Mouse (Mus musculus): Measurements from ENCODE around the gene Plk4. TPM values are rescaled to one million over a fixed set of nuclear protein-coding genes. Genes with fewer than 3 reads are reported as not detected.
"Not testable (repeated sequence)": the region's sequence is repeated elsewhere in the genome, so short reads cannot be mapped to it uniquely, and the experiment has no call there.

Gene Plk4
- total and polyA plus RNA-seq, 2 experiments from 2014 or later, result 8.9 to 12.9 TPM

DNA sequence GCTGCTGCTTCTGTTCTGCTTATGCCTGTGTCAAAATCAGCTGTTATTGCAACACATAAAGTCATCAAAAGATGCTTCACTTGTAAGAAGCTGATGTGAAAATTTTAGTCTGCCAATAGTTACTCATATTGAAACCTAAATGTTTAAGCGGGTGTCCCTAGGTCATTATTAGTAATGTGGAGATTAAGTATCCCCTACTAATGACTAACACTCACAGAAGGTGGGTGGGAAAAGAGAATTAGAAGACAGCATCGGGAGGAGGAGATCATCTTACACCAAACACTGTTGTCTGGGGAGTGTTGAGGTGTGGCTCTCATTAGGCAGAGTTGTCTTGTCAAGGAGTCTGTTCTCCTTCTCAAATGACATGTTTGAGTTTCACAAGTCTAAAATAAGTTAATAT lies 7.1 kb downstream of the Plk4 start:
- Histone ChIP-seq H3K9me3 (ENCODE audit: low read length) (no peaks in the 10 kb centered on the region), H3K9ac (no peak overlapping the region), H3K4me3 (ENCODE audit: low read depth, low read length) (no peak overlapping the region), H3K27ac (ENCODE audit: low read depth, low read length) (no peak overlapping the region), H3K4me2 (ENCODE audit: low read depth) (no peak overlapping the region), H3K36me3 (ENCODE audit: insufficient read depth) (peaks cover 14% of the 10 kb centered on the region), H3K4me1 (ENCODE audit: insufficient read depth) (no peaks in the 10 kb centered on the region), H3K27me3 (ENCODE audit: insufficient read depth, low read length) (no peaks in the 10 kb centered on the region)
- 66% methylated on average over 2 of the region's 2 CpGs for WGBS
- DNase-seq (no peak), ATAC-seq (no peak)
- no peak for TF ChIP-seq CTCF (IDR thresholded peaks at IDR 0.05; ENCODE audit: low read depth)

DNA sequence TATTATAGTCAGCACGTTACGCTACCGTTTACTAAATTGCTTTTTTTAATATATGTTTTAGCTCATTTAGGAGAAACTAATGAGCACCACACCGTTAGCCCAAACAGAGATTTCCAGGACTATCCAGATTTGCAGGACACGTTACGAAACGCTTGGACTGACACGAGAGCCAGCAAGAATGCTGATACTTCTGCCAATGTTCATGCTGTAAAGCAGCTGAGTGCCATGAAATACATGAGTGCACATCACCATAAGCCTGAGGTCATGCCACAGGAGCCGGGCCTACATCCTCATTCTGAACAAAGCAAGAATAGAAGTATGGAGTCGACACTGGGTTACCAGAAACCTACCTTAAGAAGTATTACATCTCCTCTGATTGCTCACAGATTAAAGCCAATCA lies 8.9 kb downstream of the Plk4 start:
- H3K9me3 ChIP-seq (ENCODE audit: low read length), result no peaks in the 10 kb centered on the region
- no peak for TF ChIP-seq CTCF (IDR thresholded peaks at IDR 0.05; ENCODE audit: low read depth)
- H3K27me3 ChIP-seq (ENCODE audit: insufficient read depth, low read length), result no peaks in the 10 kb centered on the region
- 87% methylated on average over 10 of the region's 10 CpGs for WGBS
- H3K4me1 ChIP-seq (ENCODE audit: insufficient read depth), result no peaks in the 10 kb centered on the region
- no peak for ATAC-seq
- H3K27ac ChIP-seq (ENCODE audit: low read depth, low read length), result no peak overlapping the region
- no peak overlapping the region for H3K4me3 ChIP-seq (ENCODE audit: low read depth, low read length)
- DNase-seq, result no peak
- no peak overlapping the region for H3K9ac ChIP-seq
- H3K36me3 ChIP-seq (ENCODE audit: insufficient read depth), result peaks cover 21% of the 10 kb centered on the region
- H3K4me2 ChIP-seq (ENCODE audit: low read depth), result no peak overlapping the region

DNA sequence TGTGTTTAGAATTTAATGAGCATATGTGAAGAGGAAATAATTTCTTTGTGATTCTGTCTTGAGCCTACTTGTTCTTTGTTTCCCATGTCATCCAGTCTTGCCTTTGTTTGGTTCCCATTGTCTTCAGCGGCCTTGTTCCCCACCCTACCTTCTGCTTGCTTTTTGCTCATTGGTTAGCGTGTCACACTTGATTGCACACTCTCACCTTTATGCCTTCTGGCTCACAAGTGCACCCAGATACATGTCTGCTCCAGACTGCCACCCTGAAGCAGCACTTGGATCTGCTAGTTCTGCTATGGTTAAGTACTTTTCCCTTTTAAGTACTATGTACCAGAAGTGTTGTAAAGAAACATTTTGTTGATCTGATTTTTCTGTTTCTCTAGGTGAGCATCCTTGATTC lies 10.1 kb downstream of the Plk4 start:
- H3K27ac ChIP-seq (ENCODE audit: low read depth, low read length), result no peak overlapping the region
- no peak for DNase-seq
- no peaks in the 10 kb centered on the region for H3K9me3 ChIP-seq (ENCODE audit: low read length)
- no peak overlapping the region for H3K4me2 ChIP-seq (ENCODE audit: low read depth)
- no peaks in the 10 kb centered on the region for H3K4me1 ChIP-seq (ENCODE audit: insufficient read depth)
- peaks cover 21% of the 10 kb centered on the region for H3K36me3 ChIP-seq (ENCODE audit: insufficient read depth)
- no peak overlapping the region for H3K4me3 ChIP-seq (ENCODE audit: low read depth, low read length)
- TF ChIP-seq CTCF (IDR thresholded peaks at IDR 0.05; ENCODE audit: low read depth), result no peak
- H3K27me3 ChIP-seq (ENCODE audit: insufficient read depth, low read length), result no peaks in the 10 kb centered on the region
- WGBS, result 39% methylated on average over 2 of the region's 2 CpGs
- ATAC-seq, result peak; percentile 89
- no peak overlapping the region for H3K9ac ChIP-seq

DNA sequence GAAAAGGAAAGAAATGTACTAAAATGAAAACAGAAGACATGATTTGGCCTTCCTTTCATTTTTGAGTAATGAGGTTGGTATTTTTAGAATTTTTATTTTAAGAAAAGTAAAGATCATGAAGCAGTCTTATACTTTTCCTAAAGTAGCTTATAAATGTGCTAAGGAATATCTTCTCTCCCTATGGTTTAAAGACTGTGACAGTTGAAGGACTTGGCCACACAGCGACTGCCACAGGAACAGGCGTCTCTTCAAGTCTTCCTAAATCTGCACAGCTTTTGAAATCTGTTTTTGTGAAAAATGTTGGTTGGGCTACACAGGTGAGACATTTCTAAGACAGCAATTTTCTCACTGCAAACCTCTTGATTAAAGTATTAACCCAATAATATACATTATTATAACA lies 13.5 kb downstream of the Plk4 start:
- ATAC-seq, result no peak
- no peak overlapping the region for H3K27ac ChIP-seq (ENCODE audit: low read depth, low read length)
- H3K36me3 ChIP-seq (ENCODE audit: insufficient read depth), result peaks cover 23% of the 10 kb centered on the region
- no peaks in the 10 kb centered on the region for H3K9me3 ChIP-seq (ENCODE audit: low read length)
- no peak overlapping the region for H3K9ac ChIP-seq
- WGBS, result 81% methylated on average over 2 of the region's 2 CpGs
- DNase-seq, result no peak
- H3K4me1 ChIP-seq (ENCODE audit: insufficient read depth), result no peaks in the 10 kb centered on the region
- H3K27me3 ChIP-seq (ENCODE audit: insufficient read depth, low read length), result no peaks in the 10 kb centered on the region
- H3K4me2 ChIP-seq (ENCODE audit: low read depth), result no peak overlapping the region
- H3K4me3 ChIP-seq (ENCODE audit: low read depth, low read length), result no peak overlapping the region
- no peak for TF ChIP-seq CTCF (IDR thresholded peaks at IDR 0.05; ENCODE audit: low read depth)

DNA sequence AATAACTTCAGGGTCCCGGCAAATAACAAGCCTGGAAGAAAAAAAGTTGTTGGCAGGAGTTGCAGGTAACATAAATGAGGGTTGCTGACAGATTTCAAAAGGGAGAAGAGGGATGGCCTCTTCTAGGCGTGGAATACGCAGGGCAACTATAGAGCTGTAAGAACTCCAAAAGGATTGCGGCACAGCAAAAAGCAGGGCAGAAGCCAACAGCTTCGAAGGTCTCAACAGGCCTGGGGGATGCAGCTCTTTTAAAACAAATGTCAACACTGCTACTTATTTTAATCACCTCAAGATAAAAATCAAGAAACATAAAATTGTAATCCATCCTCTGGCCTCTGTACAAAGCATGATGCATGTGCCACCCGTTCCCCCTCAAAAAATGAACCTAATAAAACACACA lies 45.7 kb downstream of the Plk4 start:
- WGBS, result 55% methylated on average over 5 of the region's 6 CpGs
- not testable (repeated sequence) for H3K27me3 ChIP-seq (ENCODE audit: insufficient read depth, low read length); H3K9me3 ChIP-seq (ENCODE audit: low read length); H3K36me3 ChIP-seq (ENCODE audit: insufficient read depth); H3K4me1 ChIP-seq (ENCODE audit: insufficient read depth); ATAC-seq; H3K27ac ChIP-seq (ENCODE audit: low read depth, low read length)
- peak overlapping the region; percentile 64 for H3K9ac ChIP-seq
- DNase-seq, result peak; percentile 10
- peak overlapping the region; percentile 54 for H3K4me2 ChIP-seq (ENCODE audit: low read depth)
- peak overlapping the region; percentile 47 for H3K4me3 ChIP-seq (ENCODE audit: low read depth, low read length)

DNA sequence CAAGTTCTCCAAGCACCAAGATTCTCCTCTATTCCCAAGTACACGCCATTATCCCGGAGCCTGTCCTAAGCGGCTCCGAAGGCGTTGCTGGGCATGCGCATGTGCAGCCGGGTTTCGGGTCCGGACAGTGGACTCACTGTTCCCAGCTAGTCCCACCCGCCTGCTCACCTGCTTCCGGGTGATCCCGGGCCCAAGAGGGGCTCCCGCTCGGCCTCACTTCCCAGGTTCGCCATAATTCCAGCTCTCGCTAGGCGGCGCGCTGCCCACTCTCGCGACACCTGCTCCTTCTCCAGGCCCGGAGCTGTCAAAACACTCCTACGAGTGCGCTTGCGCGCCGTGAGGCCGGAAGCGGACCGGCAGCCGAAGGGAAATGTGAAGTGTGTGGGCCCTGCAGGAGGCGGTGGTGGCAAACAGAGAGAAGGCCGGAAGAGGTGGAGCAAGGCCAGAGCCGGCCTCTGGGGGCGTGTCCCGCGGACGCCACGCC lies 46.7 kb downstream of the Plk4 start, which contains the start of gene Mfsd8:
Gene Mfsd8, minus strand, starts transcription at position 414 of the 484 bp plus-strand sequence.
- ATAC-seq, result peak; percentile 99
- Histone ChIP-seq H3K27ac (ENCODE audit: low read depth, low read length) (peak within 1 kb of the TSS; percentile 59), H3K4me3 (ENCODE audit: low read depth, low read length) (peak within 1 kb of the TSS; percentile 47), H3K9ac (peak within 1 kb of the TSS; percentile 64), H3K4me2 (ENCODE audit: low read depth) (peak within 1 kb of the TSS; percentile 67)
- under 1% methylated on average over 39 of the region's 39 CpGs for WGBS
- H3K36me3 ChIP-seq (ENCODE audit: insufficient read depth); H3K9me3 ChIP-seq (ENCODE audit: low read length); H3K27me3 ChIP-seq (ENCODE audit: insufficient read depth, low read length); H3K4me1 ChIP-seq (ENCODE audit: insufficient read depth): not testable (repeated sequence)
- peak; percentile 97 for DNase-seq
- TF ChIP-seq CTCF (IDR thresholded peaks at IDR 0.05; ENCODE audit: low read depth), result peak; percentile 81

DNA sequence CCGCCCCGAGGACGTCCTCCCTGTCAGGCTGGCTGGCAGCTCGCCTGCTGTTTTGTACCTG lies 47.0 kb downstream of the Plk4 start, which contains the start of gene Abhd18:
Gene Abhd18, plus strand, starts transcription at position 14 of the 61 bp plus-strand sequence.
- not testable (repeated sequence) for H3K9me3 ChIP-seq (ENCODE audit: low read length); H3K27me3 ChIP-seq (ENCODE audit: insufficient read depth, low read length); ATAC-seq; H3K4me1 ChIP-seq (ENCODE audit: insufficient read depth); H3K36me3 ChIP-seq (ENCODE audit: insufficient read depth); DNase-seq
- Histone ChIP-seq H3K4me2 (ENCODE audit: low read depth) (peak within 1 kb of the TSS; percentile 67), H3K9ac (peak within 1 kb of the TSS; percentile 64), H3K27ac (ENCODE audit: low read depth, low read length) (peak within 1 kb of the TSS; percentile 59), H3K4me3 (ENCODE audit: low read depth, low read length) (peak within 1 kb of the TSS; percentile 47)
- WGBS, result 10% methylated on average over 2 of the region's 4 CpGs

DNA sequence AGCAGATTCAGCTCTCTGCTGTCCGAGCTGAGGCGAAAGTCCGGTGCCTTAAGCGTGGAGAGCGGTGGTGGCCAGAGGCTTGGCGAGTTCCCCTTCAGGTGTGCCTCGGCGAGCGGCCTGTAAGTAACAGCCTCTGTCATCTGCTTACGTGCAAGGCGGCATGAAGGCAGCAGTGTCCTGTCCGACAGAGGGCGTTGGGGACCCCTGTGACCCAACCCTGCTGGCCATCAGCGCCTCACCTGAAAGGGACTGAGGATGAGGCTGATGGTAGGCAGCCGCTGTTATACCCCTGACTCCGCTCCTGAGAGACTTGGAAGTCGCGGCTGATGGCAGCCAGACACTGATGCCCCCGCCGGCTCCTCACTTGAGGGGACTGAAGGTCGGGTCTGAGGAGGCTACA lies 47.2 kb downstream of the Plk4 start:
- H3K4me3 ChIP-seq (ENCODE audit: low read depth, low read length), result peak overlapping the region; percentile 47
- not testable (repeated sequence) for H3K4me1 ChIP-seq (ENCODE audit: insufficient read depth); H3K9me3 ChIP-seq (ENCODE audit: low read length); H3K27me3 ChIP-seq (ENCODE audit: insufficient read depth, low read length); H3K36me3 ChIP-seq (ENCODE audit: insufficient read depth)
- ATAC-seq (peak; percentile 52), DNase-seq (peak; percentile 57)
- peak overlapping the region; percentile 67 for H3K4me2 ChIP-seq (ENCODE audit: low read depth)
- peak overlapping the region; percentile 35; the same call in 1 of the 2 replicates for H3K27ac ChIP-seq (ENCODE audit: low read depth, low read length)
- peak overlapping the region; percentile 64 for H3K9ac ChIP-seq
- TF ChIP-seq CTCF (IDR thresholded peaks at IDR 0.05; ENCODE audit: low read depth), result peak; percentile 45
- WGBS, result under 1% methylated on average over 15 of the region's 21 CpGs

DNA sequence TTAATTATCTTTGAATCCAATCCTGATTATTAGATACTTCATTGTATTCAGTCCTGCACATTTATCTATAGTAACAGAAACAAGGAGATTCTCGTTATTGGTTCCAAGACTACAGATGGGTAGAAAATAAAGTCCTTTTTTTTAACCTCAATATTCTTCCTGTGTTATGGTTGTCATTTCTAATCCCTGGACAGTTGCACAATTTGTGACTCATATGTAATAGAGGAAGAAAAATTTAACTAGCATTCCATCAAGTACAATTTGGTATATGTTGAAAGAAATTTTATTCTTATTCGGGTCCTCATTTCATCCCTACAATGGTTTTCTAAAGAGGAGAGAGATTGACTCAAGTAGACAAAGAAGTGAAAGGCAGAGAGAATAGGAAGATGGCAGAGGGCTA lies 48.1 kb downstream of the Plk4 start:
- ATAC-seq; H3K27me3 ChIP-seq (ENCODE audit: insufficient read depth, low read length); H3K4me3 ChIP-seq (ENCODE audit: low read depth, low read length); H3K27ac ChIP-seq (ENCODE audit: low read depth, low read length); H3K36me3 ChIP-seq (ENCODE audit: insufficient read depth); DNase-seq; H3K9me3 ChIP-seq (ENCODE audit: low read length); H3K4me1 ChIP-seq (ENCODE audit: insufficient read depth); H3K4me2 ChIP-seq (ENCODE audit: low read depth); H3K9ac ChIP-seq: not testable (repeated sequence)
- 87% methylated on average over 2 of the region's 2 CpGs for WGBS

DNA sequence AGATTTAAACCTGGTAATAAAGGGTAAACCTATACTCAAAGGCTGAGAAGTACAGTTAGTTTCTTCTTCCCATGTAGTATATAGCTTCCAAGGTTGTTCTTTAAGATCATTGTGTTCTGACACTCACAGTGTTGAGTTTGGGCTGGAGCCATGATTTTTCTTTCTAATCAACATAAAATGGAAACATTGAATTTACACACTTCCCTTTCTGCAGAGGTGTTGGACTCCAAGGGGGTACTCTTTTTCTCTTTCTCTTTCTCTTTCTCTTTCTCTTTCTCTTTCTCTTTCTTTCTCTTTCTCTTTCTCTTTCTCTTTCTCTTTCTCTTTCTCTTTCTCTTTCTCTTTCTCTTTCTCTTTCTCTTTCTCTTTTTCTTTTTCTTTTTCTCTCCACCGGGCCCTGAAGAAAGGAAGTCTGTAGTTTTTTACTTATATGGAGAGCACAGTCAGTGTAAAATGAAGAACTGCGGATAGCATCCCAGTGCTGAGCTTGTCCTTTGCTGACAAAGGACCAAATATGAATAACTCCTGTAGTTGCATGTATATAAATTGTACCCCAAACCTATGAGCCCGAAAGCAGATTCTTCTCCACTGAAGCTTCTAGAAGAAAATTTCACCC lies 53.4 kb downstream of the Plk4 start:
- 90% methylated on average over 3 of the region's 3 CpGs for WGBS
- not testable (repeated sequence) for H3K4me1 ChIP-seq (ENCODE audit: insufficient read depth); H3K4me2 ChIP-seq (ENCODE audit: low read depth); H3K27ac ChIP-seq (ENCODE audit: low read depth, low read length); H3K36me3 ChIP-seq (ENCODE audit: insufficient read depth); DNase-seq; H3K9ac ChIP-seq; H3K27me3 ChIP-seq (ENCODE audit: insufficient read depth, low read length); H3K4me3 ChIP-seq (ENCODE audit: low read depth, low read length); ATAC-seq; H3K9me3 ChIP-seq (ENCODE audit: low read length)
